Mouse (Mus musculus) central nervous system, embryonic 11.5 days (tissue): ENCODE measurements around the gene Rad17. TPM values are rescaled to one million over a fixed set of nuclear protein-coding genes. Genes with fewer than 3 reads are reported as not detected.

Experiments
- polyA plus RNA-seq: library from polyadenylated mRNA; depleted of rRNA; stranded (reverse); fragments of >200 nt; gene quantifications from 2 replicates; pipeline ENCODE4 v1.2.3, GENCODE M21; 2012; rRNA removed

Gene Rad17
- polyA plus RNA-seq = 21.1 and 22.0 TPM in 2 replicates

DNA sequence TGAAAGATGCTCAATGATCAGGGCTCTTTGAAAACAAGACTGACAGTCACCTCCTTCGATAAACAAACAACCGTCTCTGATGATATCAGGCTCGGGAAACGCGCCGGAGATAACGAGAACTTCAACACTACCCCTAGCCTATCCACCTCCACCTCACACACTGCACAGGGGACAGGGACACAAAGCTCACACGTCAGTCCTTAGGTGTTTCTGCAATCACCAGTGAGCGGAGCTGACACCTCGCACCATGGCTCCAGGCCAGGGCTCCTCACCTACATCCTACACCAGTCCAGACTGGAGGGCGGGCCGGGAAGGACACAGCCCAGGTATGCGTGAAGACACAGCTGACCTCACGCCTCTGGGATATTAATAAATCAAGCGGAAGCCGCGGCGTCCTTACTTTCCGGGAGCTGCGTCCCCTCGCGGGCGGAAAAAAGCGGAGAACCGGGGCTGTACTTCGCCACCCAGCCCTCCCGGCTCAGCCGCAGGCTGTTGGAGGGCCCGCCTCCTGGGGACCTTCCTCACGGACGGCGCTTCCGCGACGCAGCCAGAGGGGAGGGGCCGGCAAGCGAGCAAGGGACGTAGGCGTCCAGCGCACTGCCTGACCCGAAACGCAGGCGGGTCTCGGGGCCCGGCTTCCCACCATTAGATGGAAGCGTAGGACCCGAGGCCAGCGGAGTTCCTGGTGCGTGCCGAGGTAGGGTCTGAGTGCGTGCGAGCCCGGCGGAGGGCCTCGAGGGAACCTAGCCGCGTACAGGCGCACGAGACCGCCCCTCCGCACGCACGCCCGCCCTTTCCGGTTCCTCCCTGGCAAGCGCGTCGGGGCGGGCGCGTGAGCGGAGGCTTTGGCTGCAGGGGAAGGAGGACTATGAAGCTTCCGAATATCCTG lies at the start of gene Rad17, which contains the start of gene Ak6:
Gene Rad17, minus strand, starts transcription at position 502 of the 889 bp plus-strand sequence.
Gene Ak6, plus strand, starts transcription at position 430 of the 889 bp plus-strand sequence.

GRCm38 (mm10) chr13:100669291-100670022 lies 18.6 kb upstream of the Rad17 start, which contains the start of gene Ccdc125:
TSS of gene Ccdc125 (plus strand) at chr13:100669717.

DNA sequence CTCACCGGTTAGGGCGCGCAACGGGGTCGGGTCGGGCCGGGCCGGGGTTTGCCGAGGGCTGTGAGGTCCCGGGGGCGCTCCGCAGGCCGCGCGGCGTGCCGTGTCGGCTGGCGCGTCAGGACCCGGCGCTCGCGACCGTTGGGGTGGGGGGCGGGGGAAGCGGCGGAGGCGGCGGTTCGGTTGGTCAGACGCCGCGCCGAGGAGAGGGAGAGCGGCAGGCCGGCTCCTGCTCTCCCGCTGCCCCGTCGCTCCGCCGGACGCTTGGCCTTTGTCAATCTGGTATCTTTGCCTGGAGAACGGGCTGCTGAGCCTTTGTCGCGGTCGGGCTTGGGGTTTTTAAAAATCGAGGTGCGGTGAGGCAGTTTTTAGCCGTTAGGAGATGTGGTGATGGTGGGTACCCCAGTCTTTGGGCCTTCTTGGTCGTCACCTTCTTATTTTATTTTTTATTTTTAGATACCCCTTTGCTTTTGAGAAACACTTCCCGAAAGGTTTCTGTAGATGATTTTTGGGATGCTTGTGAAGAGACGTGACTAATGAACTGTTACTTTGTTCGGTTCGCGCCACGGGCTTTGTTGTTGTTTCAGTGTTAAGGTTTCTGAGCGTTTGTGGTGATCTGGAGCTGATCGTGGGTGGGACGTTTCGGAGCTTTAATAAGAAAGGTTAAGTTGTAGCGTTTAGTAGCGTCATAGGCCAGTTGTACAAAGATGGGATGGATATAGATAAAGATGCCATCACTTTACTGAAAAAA lies 762 bp upstream of the Rad17 start, which contains the start of gene Taf9:
Gene Taf9, plus strand, starts transcription at position 141 of the 748 bp plus-strand sequence.

GRCm38 (mm10) chr13:100616181-100617087 lies 34.4 kb downstream of the Rad17 start, which contains the start of gene Marveld2:
TSS of gene Marveld2 (minus strand) at chr13:100616971.

Other genes with a start within 250 kb of the Rad17 start
- 0.01 and 0.02 TPM in 2 replicates for gene Naip1, start 198.2 kb downstream of the Rad17 start, polyA plus RNA-seq
- 80.6 and 96.1 TPM in 2 replicates for gene Gtf2h2, start 158.5 kb downstream of the Rad17 start, polyA plus RNA-seq
- gene Ocln, start 98.3 kb downstream of the Rad17 start, polyA plus RNA-seq = 1.5 TPM in 2 replicates
- gene Marveld2, start 34.1 kb downstream of the Rad17 start, polyA plus RNA-seq = 1.6 and 2.2 TPM in 2 replicates
- 135 and 285 TPM in 2 replicates for gene Ak6, start 72 bp downstream of the Rad17 start, polyA plus RNA-seq
- 22.5 and 42.3 TPM in 2 replicates for gene Taf9, start 528 bp upstream of the Rad17 start, polyA plus RNA-seq
- gene Ccdc125, start 18.7 kb upstream of the Rad17 start, polyA plus RNA-seq = 2.7 TPM in 2 replicates
- 29.4 and 54.1 TPM in 2 replicates for gene Cdk7, start 79.9 kb upstream of the Rad17 start, polyA plus RNA-seq
- 22.9 and 55.8 TPM in 2 replicates for gene Mrps36, start 93.6 kb upstream of the Rad17 start, polyA plus RNA-seq
- 44.2 and 45.6 TPM in 2 replicates for gene Cenph, start 124.8 kb upstream of the Rad17 start, polyA plus RNA-seq
- gene Ccnb1, start 135.5 kb upstream of the Rad17 start, polyA plus RNA-seq = 254 and 266 TPM in 2 replicates
- gene Slc30a5, start 182.4 kb upstream of the Rad17 start, polyA plus RNA-seq = 38.2 and 42.5 TPM in 2 replicates